Mouse (Mus musculus) stomach, embryonic 16.5 days (tissue): Measurements from ENCODE around the gene Ttc16. TPM values are rescaled to one million over a fixed set of nuclear protein-coding genes. Genes with fewer than 3 reads are reported as not detected.

Experiments used
- ATAC-seq: fragments of 200-750 bp; cut with Nextera tagmentation; 2 replicates; pipeline ENCODE4 v1.8.0; 2017; ENCODE audit warnings: moderate number of reproducible peaks, moderate TSS enrichment; ENCODE audit not compliant: insufficient read depth, low FRiP score
- H3K27ac ChIP-seq: fragments of 300-500 bp; sonication (generic); 2 replicates; pipeline ENCODE4 v1.5.1; 2014; ENCODE audit warnings: low read length
- H3K27me3 ChIP-seq: fragments of 300-500 bp; sonication (generic); 2 replicates; pipeline ENCODE4 v1.6.1; 2014; ENCODE audit warnings: low read length, control low read depth, mixed read lengths; ENCODE audit not compliant: control insufficient read depth, insufficient read depth
- H3K36me3 ChIP-seq: fragments of 300-500 bp; sonication (generic); 2 replicates; pipeline ENCODE4 v1.6.1; 2014; ENCODE audit warnings: low read length; ENCODE audit not compliant: control insufficient read depth, insufficient read depth
- H3K4me1 ChIP-seq: fragments of 300-500 bp; sonication (generic); 2 replicates; pipeline ENCODE4 v1.6.1; 2014; ENCODE audit warnings: low read length, control low read depth, mixed read lengths; ENCODE audit not compliant: control insufficient read depth, insufficient read depth
- H3K4me2 ChIP-seq: fragments of 300-500 bp; sonication (generic); 2 replicates; pipeline ENCODE4 v1.6.1; 2014; ENCODE audit warnings: low read depth, low read length, mixed read lengths
- H3K4me3 ChIP-seq: fragments of 300-500 bp; sonication (generic); replicated peaks from 2 replicates; pipeline ENCODE4 v1.5.1; 2014; ENCODE audit warnings: mild to moderate bottlenecking, low read length
- H3K9ac ChIP-seq: fragments of 300-500 bp; sonication (generic); 2 replicates; pipeline ENCODE4 v1.6.1; 2014; ENCODE audit warnings: low read length
- H3K9me3 ChIP-seq: fragments of 300-500 bp; sonication (generic); replicated peaks from 2 replicates; pipeline ENCODE4 v1.6.1; 2016; ENCODE audit warnings: low read length, control low read depth; ENCODE audit not compliant: control insufficient read depth
- WGBS: fragments of 180-500 bp; shearing (Covaris S2); extraction: QIAGEN DNeasy Blood & Tissue Kit; methylation state at CpG from one replicate; pipeline ENCODE4 v1.1.7; 2014; 5-methylcytosine and 5-hydroxymethylcytosine counted together
- microRNA counts: library from miRNA; unstranded; fragments of <30 nt; microRNA quantifications from one replicate; lab custom pipeline; 2016
- microRNA-seq: library from miRNA; unstranded; fragments of <30 nt; microRNA quantifications from one replicate; pipeline ENCODE4, GENCODE M21; 2016
- polyA plus RNA-seq: library from polyadenylated mRNA; unstranded; fragments of >200 nt; fragmentation: Nextera tagmentation; extraction: Ambion mirVana; gene quantifications from 2 replicates; pipeline ENCODE4 v1.2.1, GENCODE M21; 2015

Ttc16 gene
- polyA plus RNA-seq, 1 experiment from 2014 or later = 0.21 TPM

- no peak overlapping the region for H3K4me3 ChIP-seq
- no peak overlapping the region for H3K4me2 ChIP-seq
- H3K36me3 ChIP-seq = peaks cover 18% of the 10 kb centered on the region
- peaks cover 21% of the 10 kb centered on the region for H3K4me1 ChIP-seq
- H3K27ac ChIP-seq = no peak overlapping the region
- 83% methylated on average over 5 of the region's 5 CpGs for WGBS
- no peak overlapping the region for H3K9ac ChIP-seq
- H3K9me3 ChIP-seq = no peaks in the 10 kb centered on the region
- no peaks in the 10 kb centered on the region for H3K27me3 ChIP-seq
- ATAC-seq = no peak
Observed at GRCm38 (mm10) chr2:32710425-32710824, 65.0 kb downstream of the Ttc16 start.

DNA sequence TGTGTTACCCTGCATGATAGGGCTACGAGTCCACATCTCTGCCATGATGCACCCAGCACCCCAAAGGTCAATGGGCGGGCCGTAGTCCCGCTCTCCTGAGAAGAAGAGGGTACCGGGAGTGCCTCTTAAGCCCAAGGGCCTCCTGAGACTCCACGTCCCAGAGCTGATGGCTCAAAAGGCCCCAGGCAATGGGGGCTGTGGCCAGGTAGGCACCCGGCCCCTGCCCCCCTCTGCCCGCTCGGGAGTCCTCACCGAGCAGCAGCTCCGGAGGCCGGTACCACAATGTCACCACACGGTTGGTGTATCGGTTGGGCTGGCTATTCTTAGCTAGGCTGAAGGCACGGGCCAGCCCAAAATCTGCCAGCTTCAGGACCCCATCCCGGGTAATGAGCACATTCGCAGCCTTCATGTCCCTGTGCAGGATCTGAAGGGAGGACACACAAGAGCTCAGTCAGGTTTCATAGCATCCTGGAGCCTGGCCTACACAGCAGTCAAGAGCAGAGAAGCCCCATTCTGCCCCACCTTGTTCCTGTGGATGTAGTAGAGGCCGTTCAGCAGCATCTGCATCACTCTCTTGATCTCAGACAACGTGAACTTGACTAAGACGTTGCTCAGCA is 65.8 kb downstream of the Ttc16 start:
- Histone ChIP-seq H3K27ac (no peak overlapping the region), H3K36me3 (peaks cover 18% of the 10 kb centered on the region), H3K4me2 (no peak overlapping the region)

GRCm38 (mm10) chr2:32708643-32709042 is 66.8 kb downstream of the Ttc16 start:
- 34% methylated on average over 3 of the region's 3 CpGs for WGBS
- H3K4me3 ChIP-seq = no peak overlapping the region
- ATAC-seq = no peak

More for the DNA sequence above, 65.8 kb downstream of the Ttc16 start:
- no peak overlapping the region for H3K9ac ChIP-seq
- H3K4me3 ChIP-seq = no peak overlapping the region
- H3K9me3 ChIP-seq = no peaks in the 10 kb centered on the region
- H3K27me3 ChIP-seq = no peaks in the 10 kb centered on the region
- ATAC-seq = no peak
- 90% methylated on average over 20 of the region's 20 CpGs for WGBS
- H3K4me1 ChIP-seq = peaks cover 20% of the 10 kb centered on the region

More at GRCm38 (mm10) chr2:32708643-32709042, 66.8 kb downstream of the Ttc16 start:
- Histone ChIP-seq H3K36me3 (peaks cover 20% of the 10 kb centered on the region), H3K4me1 (peaks cover 10% of the 10 kb centered on the region), H3K27me3 (no peaks in the 10 kb centered on the region), H3K4me2 (no peak overlapping the region), H3K9me3 (no peaks in the 10 kb centered on the region), H3K9ac (no peak overlapping the region), H3K27ac (no peak overlapping the region)

MicroRNAs encoded within 50 kb of the gene (microRNA counts, 519-probe panel; counts per million panel counts)
- microRNA mmu-miR-2861 (lab: Ali Mortazavi, UCI) = 1,142 counts per million, percentile 8 among the panel's probes with 10 or more counts

Small RNA genes lying within 50 kb of the gene (microRNA-seq; reads per million reads assigned to microRNA genes)
- gene Mir2861 = not detected
- gene Mir3960 = not detected

Other genes starting within 250 kb of the Ttc16 start
- 11.4 and 12.8 TPM in 2 replicates for gene Fam102a, start 240.3 kb downstream of the Ttc16 start, polyA plus RNA-seq
- gene Dpm2, start 204.8 kb downstream of the Ttc16 start, polyA plus RNA-seq = 104 and 106 TPM in 2 replicates
- gene Pip5kl1, start 200.8 kb downstream of the Ttc16 start, polyA plus RNA-seq = 0.56 and 0.67 TPM in 2 replicates
- gene 9430097D07Rik, start 199.9 kb downstream of the Ttc16 start, polyA plus RNA-seq = 0.10 and 0.15 TPM in 2 replicates
- gene St6galnac4, start 188.5 kb downstream of the Ttc16 start, polyA plus RNA-seq = 19.8 and 22.9 TPM in 2 replicates
- gene St6galnac6, start 175.9 kb downstream of the Ttc16 start, polyA plus RNA-seq = 17.1 and 18.5 TPM in 2 replicates
- gene Ak1, start 153.9 kb downstream of the Ttc16 start, polyA plus RNA-seq = 27.4 and 60.2 TPM in 2 replicates
- gene Eng, start 129.0 kb downstream of the Ttc16 start, polyA plus RNA-seq = 63.6 and 64.5 TPM in 2 replicates
- 28.3 and 30.6 TPM in 2 replicates for gene Fpgs, start 71.5 kb downstream of the Ttc16 start, polyA plus RNA-seq
- 71.9 and 82.7 TPM in 2 replicates for gene Cdk9, start 62.6 kb downstream of the Ttc16 start, polyA plus RNA-seq
- 26.8 and 27.4 TPM in 2 replicates for gene Sh2d3c, start 54.6 kb downstream of the Ttc16 start, polyA plus RNA-seq
- 0.20 and 0.28 TPM in 2 replicates for gene 6330409D20Rik, start 34.6 kb downstream of the Ttc16 start, polyA plus RNA-seq
- 59.2 and 67.0 TPM in 2 replicates for gene Tor2a, start 18.4 kb downstream of the Ttc16 start, polyA plus RNA-seq
- gene Ptrh1, start 153 bp upstream of the Ttc16 start, polyA plus RNA-seq = 3.9 and 6.7 TPM in 2 replicates
- 0.10 and 0.41 TPM in 2 replicates for gene Cfap157, start 8.8 kb upstream of the Ttc16 start, polyA plus RNA-seq
- gene Stxbp1, start 71.6 kb upstream of the Ttc16 start, polyA plus RNA-seq = 20.8 and 23.2 TPM in 2 replicates
- 108 and 139 TPM in 2 replicates for gene Fam129b, start 100.5 kb upstream of the Ttc16 start, polyA plus RNA-seq
- gene Rpl12, start 185.9 kb upstream of the Ttc16 start, polyA plus RNA-seq = 124 and 174 TPM in 2 replicates
- 10.4 and 11.2 TPM in 2 replicates for gene Lrsam1, start 186.0 kb upstream of the Ttc16 start, polyA plus RNA-seq
- gene Slc2a8, start 206.4 kb upstream of the Ttc16 start, polyA plus RNA-seq = 14.6 and 14.9 TPM in 2 replicates